Mouse (Mus musculus) spleen, adult 2 months (tissue): ENCODE results near the gene Gnaq.

Experiments used
- CTCF ChIP-seq: fragments of 200-500 bp; IDR thresholded peaks from 2 replicates; pipeline ENCODE4 v1.5.1; 2011; ENCODE audit warnings: mild to moderate bottlenecking, inconsistent platforms; ENCODE audit not compliant: insufficient read depth, insufficient read length, insufficient replicate concordance; ENCODE audit errors: extremely low read depth
- POLR2A ChIP-seq: fragments of 200-500 bp; IDR thresholded peaks from 2 replicates; pipeline ENCODE4 v1.6.1; 2011; ENCODE audit warnings: low read depth, low read length, inconsistent platforms

- TF ChIP-seq CTCF (peak; percentile 10; the same call in 1 of the 2 replicates), POLR2A (no peak)
Observed at GRCm38 (mm10) chr19:16358905-16359304, 226.3 kb downstream of the Gnaq start.
